Mouse (Mus musculus) C2C12 (cell line): Measurements from ENCODE around the gene Trim14. TPM values are rescaled to one million over a fixed set of nuclear protein-coding genes. Genes with fewer than 3 reads are reported as not detected.

Experiments used
- H3K27me3 ChIP-seq: one replicate; pipeline ENCODE4 v1.6.1; 2011; ENCODE audit not compliant: control insufficient read depth, insufficient read depth, insufficient read length
- H3K36me3 ChIP-seq: one replicate; pipeline ENCODE4 v1.6.1; 2011; ENCODE audit not compliant: control insufficient read depth, insufficient read depth
- H3K4me3 ChIP-seq: one replicate; pipeline ENCODE4 v1.5.1; 2011; ENCODE audit warnings: mild to moderate bottlenecking, control low read depth; ENCODE audit not compliant: poor library complexity, insufficient read depth, severe bottlenecking
- H3K79me2 ChIP-seq: one replicate; pipeline ENCODE4 v1.6.1; 2011; ENCODE audit not compliant: control insufficient read depth, insufficient read depth
- H3K79me3 ChIP-seq: one replicate; pipeline ENCODE4 v1.6.1; 2011; ENCODE audit warnings: low read depth, control low read depth
- H3ac ChIP-seq: one replicate; pipeline ENCODE3; 2011; ENCODE audit warnings: low read depth; ENCODE audit not compliant: control insufficient read depth, insufficient read length
- CEBPB ChIP-seq: IDR thresholded peaks from one replicate; pipeline ENCODE4 v1.6.1; 2011; ENCODE audit warnings: low read depth, mild to moderate bottlenecking, control low read depth, moderate library complexity
- CTCF ChIP-seq: IDR thresholded peaks from one replicate; pipeline ENCODE4 v1.5.1; 2011; ENCODE audit not compliant: control insufficient read depth, insufficient read depth, insufficient read length
- FOSL1 ChIP-seq: IDR thresholded peaks from one replicate; pipeline ENCODE4 v1.8.0; 2011; ENCODE audit warnings: mild to moderate bottlenecking, low read length; ENCODE audit not compliant: poor library complexity, insufficient read depth, severe bottlenecking
- MAX ChIP-seq: IDR thresholded peaks from one replicate; pipeline ENCODE4 v1.6.1; 2011; ENCODE audit warnings: mild to moderate bottlenecking, control low read depth
- MYOD1 ChIP-seq: IDR thresholded peaks from one replicate; pipeline ENCODE4 v1.6.1; 2011; ENCODE audit warnings: low read depth; ENCODE audit not compliant: control insufficient read depth, insufficient read length
- MYOG ChIP-seq: IDR thresholded peaks from one replicate; pipeline ENCODE4 v1.6.1; 2011; ENCODE audit not compliant: control insufficient read depth, insufficient read length; ENCODE audit errors: extremely low read depth
- USF1 ChIP-seq: IDR thresholded peaks from one replicate; pipeline ENCODE4 v1.6.1; 2011; ENCODE audit warnings: low read depth, mild to moderate bottlenecking, control low read depth, moderate library complexity
- polyA plus RNA-seq: library from polyadenylated mRNA; unstranded; fragments of >200 nt; fragmentation: generic; extraction: Trizol; gene quantifications from one replicate; pipeline ENCODE4 v1.2.1, GENCODE M21; 2012; ENCODE audit warnings: missing spikeins

The Trim14 gene
- polyA plus RNA-seq, 1 experiment, result 0.12 TPM

DNA sequence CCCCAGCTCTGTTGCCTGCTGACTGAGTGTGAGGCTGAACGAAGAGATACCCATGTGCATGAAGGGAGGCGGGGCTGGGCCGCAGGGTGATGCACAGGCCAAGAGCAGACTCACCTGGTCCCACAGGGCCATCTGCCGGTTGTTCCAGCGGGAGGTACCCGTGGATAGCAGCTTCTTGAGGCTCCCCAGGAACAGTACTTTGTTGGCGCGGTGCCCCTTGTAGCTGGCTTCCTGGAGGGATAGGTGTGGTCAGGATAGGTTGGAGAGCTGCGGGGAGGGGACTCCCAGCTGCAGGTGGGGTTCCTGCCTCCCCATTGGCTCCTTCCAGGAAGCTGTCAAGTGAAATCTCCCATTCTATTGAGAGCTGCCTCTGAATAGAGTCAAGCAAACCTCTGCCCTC, 9.6 kb upstream of the Trim14 start:
- no peaks in the 10 kb centered on the region for H3K36me3 ChIP-seq
- no peak overlapping the region for H3ac ChIP-seq
- TF ChIP-seq USF1, result no peak
- TF ChIP-seq MYOG, result no peak
- TF ChIP-seq FOSL1, result no peak
- no peak for TF ChIP-seq MAX
- no peak for TF ChIP-seq CTCF
- no peak for TF ChIP-seq CEBPB
- no peak for TF ChIP-seq MYOD1
- no peaks in the 10 kb centered on the region for H3K79me3 ChIP-seq
- H3K4me3 ChIP-seq, result no peak overlapping the region
- peaks cover 6% of the 10 kb centered on the region for H3K27me3 ChIP-seq
- no peaks in the 10 kb centered on the region for H3K79me2 ChIP-seq

DNA sequence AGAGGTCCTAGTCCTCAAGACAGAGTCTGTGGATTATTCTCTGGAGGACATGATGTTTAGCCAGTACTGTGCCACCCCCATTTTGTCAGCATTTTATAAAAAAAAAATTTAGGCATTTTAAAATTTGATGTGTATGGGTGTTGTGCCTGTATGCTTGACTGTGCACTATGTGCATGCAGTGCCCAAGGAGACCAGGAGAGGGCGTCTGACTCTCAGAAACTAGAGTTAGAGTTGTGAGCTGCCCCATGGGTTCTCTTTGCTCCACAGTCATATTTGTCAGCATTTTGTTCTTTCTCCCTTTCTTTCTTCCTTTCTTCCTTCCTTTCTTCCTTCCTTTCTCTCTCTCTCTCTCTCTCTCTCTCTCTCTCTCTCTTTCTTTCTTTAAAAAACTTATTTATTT, 8.4 kb upstream of the Trim14 start:
- Histone ChIP-seq H3K36me3 (no peaks in the 10 kb centered on the region), H3ac (no peak overlapping the region), H3K79me2 (no peaks in the 10 kb centered on the region), H3K4me3 (no peak overlapping the region), H3K27me3 (peaks cover 6% of the 10 kb centered on the region), H3K79me3 (no peaks in the 10 kb centered on the region)
- TF ChIP-seq USF1 (no peak), MYOD1 (no peak), CTCF (no peak)

DNA sequence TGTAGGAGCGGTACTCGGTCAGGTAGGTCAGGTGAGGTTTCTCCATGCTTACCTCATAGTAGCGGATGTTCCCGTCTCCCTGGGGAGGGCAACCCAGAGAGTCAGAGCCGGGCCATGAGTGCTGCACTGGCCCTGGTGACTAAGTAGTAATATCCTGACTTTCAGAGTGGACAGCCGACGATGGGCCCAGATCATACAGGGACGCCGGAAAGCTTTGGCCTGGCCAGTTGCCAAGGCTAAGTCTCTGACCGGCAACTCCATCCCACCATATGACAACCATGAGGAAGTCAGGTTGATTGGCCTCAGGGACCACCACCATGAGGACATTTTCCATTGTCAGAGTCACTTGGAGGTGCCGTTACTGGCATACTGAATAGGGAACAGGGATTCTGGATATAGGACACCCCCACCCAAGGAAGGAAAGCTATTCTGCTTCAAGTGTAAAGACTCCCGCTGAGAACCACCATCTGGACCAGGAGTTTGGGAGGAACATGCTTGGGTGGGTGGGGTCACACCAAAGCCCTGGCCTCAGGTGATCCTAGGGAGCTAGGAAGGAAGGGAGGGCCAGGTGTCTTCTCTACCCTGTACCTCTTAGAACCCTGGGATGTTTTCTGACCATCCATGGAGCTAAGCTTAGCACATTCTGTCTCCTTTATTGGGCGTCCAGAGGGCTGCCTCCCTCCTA, 7.6 kb upstream of the Trim14 start:
- no peak overlapping the region for H3ac ChIP-seq
- peaks cover 5% of the 10 kb centered on the region for H3K27me3 ChIP-seq
- no peak overlapping the region for H3K4me3 ChIP-seq
- H3K79me3 ChIP-seq, result no peaks in the 10 kb centered on the region
- no peak for TF ChIP-seq MAX
- TF ChIP-seq CTCF, result no peak
- no peak for TF ChIP-seq CEBPB
- no peak for TF ChIP-seq MYOG
- no peak for TF ChIP-seq MYOD1
- no peak for TF ChIP-seq USF1
- TF ChIP-seq FOSL1, result no peak
- H3K36me3 ChIP-seq, result no peaks in the 10 kb centered on the region
- no peaks in the 10 kb centered on the region for H3K79me2 ChIP-seq

DNA sequence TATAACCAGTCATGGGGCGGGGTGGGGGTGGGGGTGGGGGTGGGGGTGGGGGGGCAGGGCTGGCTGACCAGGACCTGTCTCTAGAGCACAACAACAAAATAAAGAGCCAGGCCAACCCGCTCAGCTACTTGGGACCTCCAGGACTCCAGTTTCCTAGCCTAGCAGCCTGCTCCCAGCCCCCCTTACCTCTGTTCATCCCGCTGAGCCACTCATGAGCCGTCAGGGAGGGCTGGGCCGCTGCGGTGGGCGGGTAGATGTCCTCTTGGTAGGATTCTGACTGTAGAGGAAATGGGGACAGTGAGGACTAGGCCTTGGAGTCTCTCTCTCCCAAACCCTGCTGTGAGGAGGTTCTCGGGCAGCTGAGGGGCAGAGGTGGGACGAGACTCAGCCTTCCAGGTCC, 5.8 kb upstream of the Trim14 start:
- H3K36me3 ChIP-seq, result no peaks in the 10 kb centered on the region
- no peak overlapping the region for H3K4me3 ChIP-seq
- H3K79me3 ChIP-seq, result no peaks in the 10 kb centered on the region
- H3K79me2 ChIP-seq, result no peaks in the 10 kb centered on the region
- H3ac ChIP-seq, result no peak overlapping the region
- TF ChIP-seq MYOD1 (no peak), USF1 (no peak), FOSL1 (no peak), CTCF (no peak), MYOG (no peak), CEBPB (no peak), MAX (no peak)
- H3K27me3 ChIP-seq, result peaks cover 9% of the 10 kb centered on the region

DNA sequence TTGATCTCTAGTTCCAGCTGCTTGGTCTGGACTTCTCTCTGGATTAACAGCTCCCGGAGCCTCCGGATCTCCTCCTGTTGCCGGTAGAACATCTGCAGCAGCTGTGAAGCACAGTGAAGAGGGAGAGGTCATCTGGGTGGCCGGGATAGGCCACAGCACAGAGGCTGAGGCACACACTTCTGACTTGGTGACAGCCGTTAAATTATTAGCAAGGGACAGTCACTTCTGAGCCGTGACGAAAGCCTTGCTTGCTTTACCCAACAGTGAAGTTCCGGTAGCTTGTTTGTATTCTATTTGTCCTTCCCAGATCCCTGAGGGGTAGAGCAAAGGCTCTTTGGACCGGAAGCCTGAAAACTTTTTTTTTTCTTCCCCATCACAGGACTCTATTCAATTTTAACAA, 3.2 kb upstream of the Trim14 start:
- TF ChIP-seq CEBPB, result no peak
- no peak for TF ChIP-seq MYOD1
- TF ChIP-seq CTCF, result no peak
- TF ChIP-seq FOSL1, result no peak
- TF ChIP-seq MYOG, result no peak
- TF ChIP-seq USF1, result no peak
- TF ChIP-seq MAX, result no peak
- Histone ChIP-seq H3ac (no peak overlapping the region), H3K79me3 (no peaks in the 10 kb centered on the region), H3K79me2 (no peaks in the 10 kb centered on the region), H3K36me3 (no peaks in the 10 kb centered on the region), H3K27me3 (peaks cover 15% of the 10 kb centered on the region), H3K4me3 (no peak overlapping the region)
